In the genomic region with DNA sequence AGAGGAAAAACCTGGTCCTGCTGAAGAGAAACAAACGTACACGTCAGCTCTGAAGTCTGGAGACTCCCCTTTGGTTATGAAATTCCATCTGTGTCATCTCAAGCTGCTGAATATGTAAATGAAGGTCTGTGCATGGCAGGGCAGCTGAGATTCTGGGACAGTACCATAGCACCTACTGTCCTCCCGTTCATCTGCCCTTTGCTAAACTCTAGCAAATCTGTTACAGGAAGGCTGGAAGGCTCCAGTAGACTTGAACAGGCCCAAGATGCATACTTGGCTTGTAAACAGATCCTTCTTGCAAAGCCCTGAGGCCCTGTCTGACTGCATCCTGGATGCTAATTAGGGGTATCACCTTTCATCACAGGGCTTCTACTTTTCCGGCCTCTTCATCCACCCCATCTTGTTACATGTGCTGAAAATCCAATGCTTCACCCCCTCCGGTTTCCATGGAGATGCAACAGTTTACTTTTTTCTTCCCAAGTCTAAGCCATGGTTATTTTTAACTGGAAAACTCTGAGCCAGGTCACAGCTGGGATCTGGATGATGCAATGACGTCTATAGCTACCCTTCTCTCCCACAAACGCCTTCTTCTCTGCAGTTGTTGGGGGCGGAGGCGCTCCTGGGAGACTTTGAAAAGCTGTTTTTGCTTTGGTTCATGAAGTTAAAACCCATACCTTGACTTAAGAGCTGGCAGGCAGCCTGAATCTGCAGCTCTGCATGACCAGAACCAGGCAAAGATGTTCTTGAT, we compare ENCODE assay signal across 10 mouse cellular contexts. TPM values are rescaled to one million over a fixed set of nuclear protein-coding genes. Genes with fewer than 3 reads are reported as not detected.
A peak's percentile ranks its signal among the peaks of the same experiment; 100 is the strongest.
DNase-seq lines count a peak whose midpoint lies in the region; ATAC-seq lines count a peak whose summit lies in the region.
"Had no signal": no experiment of that assay in that cellular context is flagged by ENCODE, and none has a peak within 500 bp of the region (broad histone marks: within the 10 kb centered on the region; RNA-seq: fewer than 3 reads in every experiment).

No protein-coding gene starts in this region.

- 50% methylated on average over 9 of the region's 9 CpGs for WGBS in heart, embryonic 10.5 days
- 49% methylated on average over 9 of the region's 9 CpGs for WGBS in forebrain, embryonic 15.5 days

- H3K4me2 ChIP-seq in forebrain, embryonic 15.5 days (replicated peaks) = no peak overlapping the region

- no peak overlapping the region for H3K4me3 ChIP-seq in heart, embryonic 10.5 days
- H3K4me3 ChIP-seq in forebrain, embryonic 15.5 days = no peak overlapping the region
- H3K4me3 ChIP-seq: megakaryocyte, embryonic 14.5 days had no signal

- H3K27ac ChIP-seq in heart, embryonic 10.5 days = no peak overlapping the region
- H3K27ac ChIP-seq in forebrain, embryonic 15.5 days (replicated peaks) = no peak overlapping the region

- ATAC-seq in forebrain, embryonic 15.5 days (replicated peaks) = no peak

- H3K36me3 ChIP-seq in heart, embryonic 10.5 days = no peaks in the 10 kb centered on the region
- H3K36me3 ChIP-seq in forebrain, embryonic 15.5 days = no peaks in the 10 kb centered on the region
- H3K36me3 ChIP-seq: G1E had no signal

- H3K9me3 ChIP-seq in heart, embryonic 10.5 days = no peaks in the 10 kb centered on the region
- no peaks in the 10 kb centered on the region for H3K9me3 ChIP-seq in forebrain, embryonic 15.5 days
- H3K9me3 ChIP-seq: G1E; megakaryocyte, embryonic 14.5 days had no signal

- peaks cover 26% of the 10 kb centered on the region for H3K27me3 ChIP-seq in heart, embryonic 10.5 days (ENCODE audit: insufficient read depth, poor library complexity, severe bottlenecking)
- no peaks in the 10 kb centered on the region for H3K27me3 ChIP-seq in forebrain, embryonic 15.5 days

- peak; percentile 57 to 61 for DNase-seq in heart, adult 18-20 months
- no peak for DNase-seq in heart, embryonic 10.5 days (ENCODE audit: low spot score)
- DNase-seq in embryo, embryonic 11 days = peak; percentile 29
- peak; percentile 32 for DNase-seq in induced T-regulatory cell, adult 2 months (ENCODE audit: low read depth)
- peak; percentile 75 to 79 for DNase-seq in right cerebral cortex, adult 2 months (ENCODE audit: low spot score in 2 of 2)
- DNase-seq in adrenal gland, adult 18-20 months (ENCODE audit: low spot score in 2 of 2) = no peak
- no peak for DNase-seq in thymus, postnatal 25 days

- peaks cover 17% of the 10 kb centered on the region for H3K4me1 ChIP-seq in heart, embryonic 10.5 days
- peaks cover 16% of the 10 kb centered on the region for H3K4me1 ChIP-seq in forebrain, embryonic 15.5 days

- no peak overlapping the region for H3K9ac ChIP-seq in forebrain, embryonic 15.5 days (replicated peaks)

RNA-seq across cellular contexts. Expression of a gene that starts 4.0 kb away (rescaled TPM):
- total RNA-seq in heart, adult 18-20 months (2021) = under 1 TPM in 1 of 2 experiments, not detected in 1; 0.44 TPM
- 6.0 and 6.9 TPM in 2 replicates for polyA plus RNA-seq in heart, embryonic 10.5 days (2016; fragmentation: Nextera tagmentation; extraction: Ambion mirVana)
- polyA plus RNA-seq in forebrain, embryonic 15.5 days (2015; fragmentation: Nextera tagmentation; extraction: Ambion mirVana) = 31.7 and 33.2 TPM in 2 replicates
- 10 to 100 TPM in 1 of 2 experiments, 1 to 10 TPM in 1; 6.7 to 19.3 TPM for total RNA-seq in adrenal gland, adult 18-20 months (2021)
- total RNA-seq: G1E had no signal
- polyA plus RNA-seq: G1E had no signal

RNA-seq across cellular contexts. Expression of a gene that starts 56.3 kb away (rescaled TPM):
- total RNA-seq in heart, adult 18-20 months (2021) = 1 to 10 TPM; 6.6 to 8.3 TPM
- polyA plus RNA-seq in heart, embryonic 10.5 days (2016; fragmentation: Nextera tagmentation; extraction: Ambion mirVana) = 24.7 and 31.4 TPM in 2 replicates
- 37.5 and 38.4 TPM in 2 replicates for polyA plus RNA-seq in forebrain, embryonic 15.5 days (2015; fragmentation: Nextera tagmentation; extraction: Ambion mirVana)
- 10 to 100 TPM; 12.5 to 12.6 TPM for total RNA-seq in adrenal gland, adult 18-20 months (2021)

RNA-seq across cellular contexts. Expression of a gene that starts 56.4 kb away (rescaled TPM):
- 10 to 100 TPM; 22.9 to 70.7 TPM for total RNA-seq in heart, adult 18-20 months (2021)
- polyA plus RNA-seq in heart, embryonic 10.5 days (2016; fragmentation: Nextera tagmentation; extraction: Ambion mirVana) = 13.3 and 14.9 TPM in 2 replicates
- 26.4 and 27.5 TPM in 2 replicates for polyA plus RNA-seq in forebrain, embryonic 15.5 days (2015; fragmentation: Nextera tagmentation; extraction: Ambion mirVana)
- 100 to 1,000 TPM; 488 to 991 TPM for total RNA-seq in adrenal gland, adult 18-20 months (2021)

Comparison
In these comparisons a context has a peak if more than half of its experiments do, and no peak if none do; other contexts are left out.
1. DNase-seq: peak in heart, adult 18-20 months (2 of 2), embryo, embryonic 11 days (single experiment), induced T-regulatory cell, adult 2 months (single experiment) and right cerebral cortex, adult 2 months (2 of 2); none in heart, embryonic 10.5 days (single experiment), adrenal gland, adult 18-20 months (0 of 2) and thymus, postnatal 25 days (single experiment).
2. RNA of a gene that starts 4.0 kb away (total RNA-seq): 6.7 to 19.3 TPM in adrenal gland, adult 18-20 months; 0.44 TPM in heart, adult 18-20 months; every median in the first group is over 4 times any median in the second.
3. RNA of a gene that starts 56.4 kb away (total RNA-seq): 488 to 991 TPM in adrenal gland, adult 18-20 months; 22.9 to 70.7 TPM in heart, adult 18-20 months; every median in the first group is over 4 times any median in the second.